Mouse (Mus musculus): ENCODE measurements at regions not wholly inside any gene's neighbourhood (a gene's known extent, or its start where the extent isn't known, plus 50 kb on each side); places are given as distances from the start of the nearest gene placed in this dataset.

DNA sequence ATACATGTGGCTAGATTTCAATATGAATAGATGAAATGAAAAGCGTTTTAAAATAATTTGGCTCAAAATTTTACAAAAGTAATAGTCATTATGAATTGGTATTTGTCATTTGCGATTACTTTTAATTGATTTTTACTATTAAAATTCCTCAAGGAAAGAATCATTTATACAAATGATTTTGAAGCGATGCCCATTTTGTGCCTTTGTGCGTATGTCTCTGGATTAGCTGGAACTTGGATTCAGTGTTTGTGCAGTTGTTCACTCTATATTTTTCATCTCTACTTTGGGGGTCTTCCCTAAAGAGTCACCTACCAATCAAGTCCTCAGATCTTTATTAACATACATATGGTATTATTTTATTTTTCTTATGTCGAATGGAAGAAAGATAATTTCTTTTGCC, 274.3 kb downstream of the Ptprc start:
- H3K27me3 ChIP-seq = no peaks in the 10 kb centered on the region
- no peaks in the 10 kb centered on the region for H3K9me3 ChIP-seq
- H3K9ac ChIP-seq (replicated peaks) = peak overlapping the region; percentile 66
- ATAC-seq (replicated peaks) = no peak
- 8% methylated on average over 5 of the region's 5 CpGs for WGBS
- H3K4me2 ChIP-seq (replicated peaks) = peak overlapping the region; percentile 50
- peak overlapping the region; percentile 98 for H3K27ac ChIP-seq (replicated peaks)
- H3K36me3 ChIP-seq = no peaks in the 10 kb centered on the region
- peak overlapping the region; percentile 53 for H3K4me3 ChIP-seq
- H3K4me1 ChIP-seq = peaks cover 47% of the 10 kb centered on the region

GRCm38 (mm10) chr1:137900621-137901071, 274.9 kb downstream of the Ptprc start:
- H3K4me2 ChIP-seq (replicated peaks) = peak overlapping the region; percentile 50
- peak overlapping the region; percentile 66 for H3K9ac ChIP-seq (replicated peaks)
- peak overlapping the region; percentile 53 for H3K4me3 ChIP-seq
- H3K36me3 ChIP-seq = no peaks in the 10 kb centered on the region
- no peaks in the 10 kb centered on the region for H3K9me3 ChIP-seq
- H3K27me3 ChIP-seq = no peaks in the 10 kb centered on the region
- WGBS = under 1% methylated on average over 8 of the region's 8 CpGs
- peaks cover 42% of the 10 kb centered on the region for H3K4me1 ChIP-seq
- peak overlapping the region; percentile 98 for H3K27ac ChIP-seq (replicated peaks)
- peak; percentile 49 for ATAC-seq (replicated peaks)

DNA sequence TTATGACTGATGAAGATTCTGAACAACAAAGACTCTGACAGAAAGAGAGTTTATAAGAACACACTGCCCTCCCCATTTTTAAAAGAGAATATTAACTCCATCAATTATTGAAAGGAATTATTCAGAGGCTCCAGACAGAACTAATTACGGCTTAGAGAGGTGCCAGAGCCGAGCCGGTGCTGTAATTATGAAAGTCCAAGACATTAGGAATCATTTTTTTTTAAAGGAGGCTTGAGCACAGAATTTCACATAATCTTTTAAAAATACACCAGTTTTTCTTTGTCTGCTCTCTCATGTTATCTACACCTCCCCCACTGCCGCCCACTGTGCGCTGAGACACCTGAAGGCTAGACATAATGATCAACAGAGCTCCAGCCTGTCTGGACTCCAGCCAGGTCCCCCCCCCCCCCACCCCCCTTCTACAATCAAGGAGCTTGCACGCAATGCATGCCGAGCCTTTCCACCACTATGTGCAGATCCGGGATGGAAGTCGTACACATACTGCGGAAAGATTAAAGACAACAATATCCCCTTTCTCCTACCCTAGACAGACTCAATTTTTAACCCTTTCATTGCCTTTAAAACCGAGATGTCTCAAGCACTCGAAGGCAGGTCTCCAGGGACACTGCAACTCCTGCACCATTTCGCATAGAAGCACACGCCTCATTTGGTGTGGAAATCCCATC, 275.4 kb downstream of the Ptprc start:
- WGBS = under 1% methylated on average over 14 of the region's 14 CpGs
- peak overlapping the region; percentile 50 for H3K4me2 ChIP-seq (replicated peaks)
- peak overlapping the region; percentile 53 for H3K4me3 ChIP-seq
- peak overlapping the region; percentile 66 for H3K9ac ChIP-seq (replicated peaks)
- no peaks in the 10 kb centered on the region for H3K9me3 ChIP-seq
- peaks cover 36% of the 10 kb centered on the region for H3K4me1 ChIP-seq
- peak overlapping the region; percentile 98 for H3K27ac ChIP-seq (replicated peaks)
- H3K27me3 ChIP-seq = no peaks in the 10 kb centered on the region
- H3K36me3 ChIP-seq = no peaks in the 10 kb centered on the region
- peak; percentile 90 for ATAC-seq (replicated peaks)

- H3K4me3 ChIP-seq = peak overlapping the region; percentile 53
- 0% methylated on average over 6 of the region's 6 CpGs for WGBS
- H3K4me2 ChIP-seq (replicated peaks) = peak overlapping the region; percentile 50
- no peaks in the 10 kb centered on the region for H3K36me3 ChIP-seq
- H3K9me3 ChIP-seq = no peaks in the 10 kb centered on the region
- peak overlapping the region; percentile 98 for H3K27ac ChIP-seq (replicated peaks)
- no peak for ATAC-seq (replicated peaks)
- peaks cover 29% of the 10 kb centered on the region for H3K4me1 ChIP-seq
- no peaks in the 10 kb centered on the region for H3K27me3 ChIP-seq
- peak overlapping the region; percentile 66 for H3K9ac ChIP-seq (replicated peaks)
Observed at GRCm38 (mm10) chr1:137899305-137899704, 276.2 kb downstream of the Ptprc start.

- Histone ChIP-seq H3K27ac (replicated peaks) (peak overlapping the region; percentile 98), H3K9me3 (no peaks in the 10 kb centered on the region), H3K4me1 (peaks cover 25% of the 10 kb centered on the region), H3K9ac (replicated peaks) (peak overlapping the region; percentile 66), H3K27me3 (no peaks in the 10 kb centered on the region), H3K4me2 (replicated peaks) (peak overlapping the region; percentile 50), H3K4me3 (peak overlapping the region; percentile 53), H3K36me3 (no peaks in the 10 kb centered on the region)
- WGBS = 0% methylated on average over 3 of the region's 3 CpGs
- ATAC-seq (replicated peaks) = peak; percentile 37; the same call in 1 of the 2 replicates
Observed at GRCm38 (mm10) chr1:137898891-137899290, 276.6 kb downstream of the Ptprc start.

DNA sequence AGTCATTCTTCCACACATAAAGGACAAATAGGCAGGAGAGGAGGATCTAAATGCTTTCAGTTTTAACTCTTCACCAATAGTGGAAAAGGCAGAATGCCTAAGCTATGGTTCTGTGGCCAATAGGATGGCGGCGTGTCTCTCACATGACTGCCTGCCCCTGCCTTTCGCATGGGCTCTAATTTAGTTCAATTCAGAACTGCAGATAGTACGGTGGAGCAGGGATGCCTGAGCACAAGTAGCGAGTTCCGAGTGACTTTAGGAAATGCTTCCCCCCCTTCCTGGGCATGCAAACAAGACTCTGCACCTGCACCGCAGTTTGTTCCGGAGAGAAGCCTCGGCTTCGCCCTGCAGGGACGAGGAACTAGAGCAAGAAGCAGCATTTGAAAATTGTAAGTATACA, 277.1 kb downstream of the Ptprc start:
- H3K27me3 ChIP-seq = no peaks in the 10 kb centered on the region
- no peaks in the 10 kb centered on the region for H3K9me3 ChIP-seq
- peak; percentile 96 for ATAC-seq (replicated peaks)
- peak overlapping the region; percentile 53 for H3K4me3 ChIP-seq
- under 1% methylated on average over 11 of the region's 11 CpGs for WGBS
- peak overlapping the region; percentile 50 for H3K4me2 ChIP-seq (replicated peaks)
- H3K36me3 ChIP-seq = no peaks in the 10 kb centered on the region
- H3K4me1 ChIP-seq = peaks cover 24% of the 10 kb centered on the region
- peak overlapping the region; percentile 66 for H3K9ac ChIP-seq (replicated peaks)
- H3K27ac ChIP-seq (replicated peaks) = peak overlapping the region; percentile 98

- no peaks in the 10 kb centered on the region for H3K9me3 ChIP-seq
- no peak overlapping the region for H3K4me2 ChIP-seq (replicated peaks)
- H3K4me1 ChIP-seq = no peaks in the 10 kb centered on the region
- WGBS = 5% methylated on average over 3 of the region's 3 CpGs
- no peak overlapping the region for H3K4me3 ChIP-seq
- H3K36me3 ChIP-seq = no peaks in the 10 kb centered on the region
- H3K27ac ChIP-seq (replicated peaks) = no peak overlapping the region
- ATAC-seq (replicated peaks) = no peak
- H3K9ac ChIP-seq (replicated peaks) = no peak overlapping the region
- H3K27me3 ChIP-seq = no peaks in the 10 kb centered on the region
Observed at GRCm38 (mm10) chr1:137881656-137882055, 293.9 kb downstream of the Ptprc start.

- Histone ChIP-seq H3K4me1 (no peaks in the 10 kb centered on the region), H3K4me2 (replicated peaks) (no peak overlapping the region), H3K36me3 (no peaks in the 10 kb centered on the region), H3K27ac (replicated peaks) (no peak overlapping the region), H3K9me3 (no peaks in the 10 kb centered on the region), H3K4me3 (no peak overlapping the region), H3K27me3 (no peaks in the 10 kb centered on the region), H3K9ac (replicated peaks) (no peak overlapping the region)
- no peak for ATAC-seq (replicated peaks)
- WGBS = 60% methylated on average over 2 of the region's 2 CpGs
Observed at GRCm38 (mm10) chr1:137874361-137874760, 301.1 kb downstream of the Ptprc start.

- WGBS = 39% methylated on average over 1 of the region's 1 CpGs
- Histone ChIP-seq H3K4me3 (no peak overlapping the region), H3K9ac (replicated peaks) (no peak overlapping the region), H3K4me1 (no peaks in the 10 kb centered on the region), H3K4me2 (replicated peaks) (no peak overlapping the region), H3K27me3 (no peaks in the 10 kb centered on the region), H3K36me3 (no peaks in the 10 kb centered on the region), H3K9me3 (no peaks in the 10 kb centered on the region), H3K27ac (replicated peaks) (no peak overlapping the region)
- ATAC-seq (replicated peaks) = no peak
Observed at GRCm38 (mm10) chr1:137873628-137874027, 301.9 kb downstream of the Ptprc start.

DNA sequence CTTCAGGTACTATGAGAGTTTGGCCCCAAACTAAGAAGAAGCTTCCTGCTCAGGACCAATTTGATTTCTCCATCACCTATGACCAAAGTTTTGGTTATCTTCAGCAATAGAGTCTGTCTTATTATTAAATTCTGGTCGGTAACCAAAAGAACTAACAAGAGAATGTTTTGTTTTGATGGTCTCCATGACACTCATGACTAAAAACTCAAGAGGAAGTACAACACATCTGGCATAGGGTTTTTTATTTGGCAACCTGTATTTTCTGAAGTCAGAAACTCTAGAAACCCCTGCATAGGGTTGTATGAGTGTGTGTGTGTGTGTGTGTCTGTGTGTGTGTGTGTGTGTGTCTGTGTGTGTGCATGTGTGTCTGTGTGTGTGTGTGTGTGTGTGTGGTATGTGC, 310.5 kb downstream of the Ptprc start:
- no peak for ATAC-seq (replicated peaks)
- 82% methylated on average over 1 of the region's 1 CpGs for WGBS

DNA sequence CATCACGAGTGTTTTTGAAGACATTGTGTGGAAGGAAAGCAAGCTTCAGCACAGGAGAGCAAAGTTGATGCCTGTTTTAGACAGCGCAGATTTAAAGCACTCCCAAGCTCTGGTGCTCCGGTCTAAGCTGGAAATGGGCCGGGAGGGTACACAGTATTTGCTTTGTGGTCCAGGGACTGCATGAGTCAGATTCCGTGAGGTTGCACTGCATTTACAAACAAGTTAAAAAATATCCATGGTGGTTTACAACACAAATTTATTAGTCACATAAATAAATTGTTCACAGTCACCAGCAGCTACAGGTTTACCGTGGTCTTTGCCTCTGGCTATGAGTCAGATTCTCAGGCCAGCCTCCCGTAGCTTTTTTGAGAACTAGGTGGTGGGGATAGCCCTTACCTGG, 312.0 kb downstream of the Ptprc start:
- no peaks in the 10 kb centered on the region for H3K27me3 ChIP-seq
- 91% methylated on average over 7 of the region's 7 CpGs for WGBS
- no peak overlapping the region for H3K4me3 ChIP-seq
- H3K9me3 ChIP-seq = no peaks in the 10 kb centered on the region
- H3K4me1 ChIP-seq = no peaks in the 10 kb centered on the region
- no peak for ATAC-seq (replicated peaks)
- H3K9ac ChIP-seq (replicated peaks) = no peak overlapping the region
- H3K27ac ChIP-seq (replicated peaks) = no peak overlapping the region
- no peak overlapping the region for H3K4me2 ChIP-seq (replicated peaks)
- H3K36me3 ChIP-seq = no peaks in the 10 kb centered on the region

More for the DNA sequence above, 310.5 kb downstream of the Ptprc start:
- H3K36me3 ChIP-seq = no peaks in the 10 kb centered on the region
- H3K27ac ChIP-seq (replicated peaks) = no peak overlapping the region
- no peaks in the 10 kb centered on the region for H3K27me3 ChIP-seq
- H3K4me3 ChIP-seq = no peak overlapping the region
- no peak overlapping the region for H3K9ac ChIP-seq (replicated peaks)
- H3K4me2 ChIP-seq (replicated peaks) = no peak overlapping the region
- H3K4me1 ChIP-seq = no peaks in the 10 kb centered on the region
- no peaks in the 10 kb centered on the region for H3K9me3 ChIP-seq

- Histone ChIP-seq H3K4me3 (no peak overlapping the region), H3K4me1 (no peaks in the 10 kb centered on the region), H3K27ac (replicated peaks) (no peak overlapping the region), H3K36me3 (no peaks in the 10 kb centered on the region), H3K27me3 (no peaks in the 10 kb centered on the region), H3K4me2 (replicated peaks) (no peak overlapping the region), H3K9ac (replicated peaks) (no peak overlapping the region), H3K9me3 (no peaks in the 10 kb centered on the region)
- 92% methylated on average over 2 of the region's 2 CpGs for WGBS
- no peak for ATAC-seq (replicated peaks)
Observed at GRCm38 (mm10) chr1:137852262-137852661, 323.2 kb downstream of the Ptprc start.
